Mouse (Mus musculus): ENCODE results near the gene Vmn2r62.
"Not testable (repeated sequence)": the region's sequence is repeated elsewhere in the genome, so short reads cannot be mapped to it uniquely, and the experiment has no call there.

Vmn2r62 gene

GRCm38 (mm10) chr7:42793425-42793824 is at the start of gene Vmn2r62:
TSS of gene Vmn2r62 (minus strand) at chr7:42793525.
- DNase-seq: not testable (repeated sequence)

DNA sequence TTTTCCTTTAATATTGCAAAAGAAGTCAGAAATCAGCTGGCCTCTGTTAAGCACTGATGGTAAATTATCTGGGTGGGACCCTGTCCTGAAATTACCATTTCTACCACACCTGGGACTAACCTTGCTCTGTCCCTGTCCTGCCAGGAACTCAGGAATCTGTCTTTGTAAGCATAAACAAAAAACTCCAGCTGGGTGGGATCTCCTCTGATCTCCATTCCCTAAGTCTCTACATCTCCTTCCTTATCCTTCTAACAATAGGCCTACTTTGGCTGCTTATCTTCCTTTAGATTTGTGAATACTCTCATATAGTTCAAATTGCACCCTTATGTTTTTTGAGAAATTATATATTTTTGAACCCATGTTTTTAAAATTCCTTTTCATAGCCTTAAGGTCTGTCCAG is 45.0 kb upstream of the Vmn2r62 start:
- DNase-seq: not testable (repeated sequence)

DNA sequence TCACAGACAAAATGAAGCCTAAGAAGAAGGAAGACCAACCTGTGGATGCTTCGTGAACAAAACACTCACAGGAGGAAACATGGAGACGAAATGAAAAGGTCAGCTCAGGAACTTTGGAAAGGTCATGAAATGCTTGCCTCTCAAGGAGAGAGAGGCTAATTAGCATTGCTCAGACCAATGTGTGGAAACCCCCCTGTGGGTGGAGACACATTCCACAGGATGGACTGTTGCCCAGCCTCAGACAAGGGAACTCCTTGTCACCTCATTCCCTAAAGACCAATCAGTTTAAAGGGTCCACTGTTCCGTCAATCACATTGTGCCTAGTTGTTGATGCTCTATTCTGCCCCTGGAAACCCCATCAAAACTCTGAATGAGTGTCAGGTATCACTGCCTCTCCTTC is 38.9 kb upstream of the Vmn2r62 start:
- DNase-seq: no peak

- no peak for DNase-seq
Measured at GRCm38 (mm10) chr7:42749836-42750235, 43.5 kb downstream of the Vmn2r62 start.

DNA sequence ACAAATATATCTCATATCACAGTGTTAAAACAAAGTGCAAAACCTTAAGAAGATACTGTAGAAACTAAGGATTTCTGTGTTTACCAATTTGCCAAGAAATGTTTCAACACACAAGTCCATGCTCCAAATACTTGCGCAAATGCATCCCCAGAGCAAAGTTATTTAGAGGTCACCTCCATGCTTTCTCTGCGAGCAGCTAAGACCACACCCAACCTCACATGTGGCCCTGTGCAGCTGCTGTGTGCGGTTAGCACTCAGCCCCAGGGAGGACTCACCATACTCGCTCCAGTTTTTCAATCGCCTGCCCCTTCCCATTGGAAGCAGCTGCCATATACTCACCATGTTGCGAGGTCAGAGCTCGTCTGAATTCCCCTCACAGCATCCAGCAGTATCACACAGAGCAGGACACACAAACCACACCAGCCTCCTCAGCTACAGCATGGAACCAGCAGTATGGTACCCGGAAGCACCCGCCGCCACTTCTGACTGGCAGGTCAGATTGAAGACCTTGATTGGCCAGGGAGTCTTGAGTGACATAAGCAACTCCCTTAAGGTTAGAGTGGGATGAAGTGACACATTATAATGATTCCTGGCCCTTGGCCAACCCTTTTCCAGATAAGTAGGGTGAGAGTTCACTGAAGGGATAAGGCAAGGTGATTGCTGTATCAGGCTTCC is 54.7 kb downstream of the Vmn2r62 start:
- DNase-seq: no peak

- not testable (repeated sequence) for DNase-seq
Measured at GRCm38 (mm10) chr7:42726917-42727316, 66.4 kb downstream of the Vmn2r62 start, which contains the start of gene Gm17067. TSS of gene Gm17067 (minus strand) at chr7:42727017.

All from heart, adult 11 months (tissue).